Mouse (Mus musculus): ENCODE measurements around the gene Ptgs2. TPM values are rescaled to one million over a fixed set of nuclear protein-coding genes. Genes with fewer than 3 reads are reported as not detected.

Ptgs2 gene
- polyA plus RNA-seq, 1 experiment from 2014 or later, result 0.15 TPM

DNA sequence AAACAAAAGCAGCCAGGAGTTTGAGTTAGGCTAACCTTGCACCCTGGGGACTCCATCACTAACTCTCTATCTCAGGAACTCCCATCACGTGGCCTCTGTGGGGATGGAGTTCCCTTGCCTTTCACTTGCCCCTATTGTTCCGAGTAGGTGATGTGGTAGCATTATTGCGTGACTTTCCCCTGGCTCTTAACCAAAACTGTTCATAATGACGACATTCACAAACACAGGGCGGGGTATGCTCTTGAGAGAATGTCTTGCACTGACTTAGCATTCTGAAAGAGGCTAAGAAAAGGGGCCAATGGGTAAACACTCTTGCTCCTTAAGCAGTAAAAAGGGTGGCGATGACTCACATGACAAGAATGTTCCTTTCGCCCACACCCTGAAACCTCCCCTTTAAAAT lies 15.5 kb downstream of the Ptgs2 start:
- H3K4me3 ChIP-seq, result no peak overlapping the region
- no peaks in the 10 kb centered on the region for H3K27me3 ChIP-seq (replicated peaks)
- H3K4me2 ChIP-seq, result no peak overlapping the region
- ATAC-seq, result no peak
- no peaks in the 10 kb centered on the region for H3K4me1 ChIP-seq
- no peak overlapping the region for H3K27ac ChIP-seq
- 64% methylated on average over 7 of the region's 7 CpGs for WGBS (ENCODE audit: insufficient replicate concordance)
- no peaks in the 10 kb centered on the region for H3K36me3 ChIP-seq
- no peaks in the 10 kb centered on the region for H3K9me3 ChIP-seq (replicated peaks)
- no peak overlapping the region for H3K9ac ChIP-seq

GRCm38 (mm10) chr1:150118352-150118751 lies 18.5 kb downstream of the Ptgs2 start:
- Histone ChIP-seq H3K4me2 (no peak overlapping the region), H3K27me3 (replicated peaks) (no peaks in the 10 kb centered on the region), H3K4me3 (no peak overlapping the region), H3K9me3 (replicated peaks) (no peaks in the 10 kb centered on the region), H3K27ac (no peak overlapping the region), H3K4me1 (no peaks in the 10 kb centered on the region), H3K9ac (no peak overlapping the region), H3K36me3 (no peaks in the 10 kb centered on the region)
- 63% methylated on average over 5 of the region's 5 CpGs for WGBS (ENCODE audit: insufficient replicate concordance)
- ATAC-seq, result no peak

DNA sequence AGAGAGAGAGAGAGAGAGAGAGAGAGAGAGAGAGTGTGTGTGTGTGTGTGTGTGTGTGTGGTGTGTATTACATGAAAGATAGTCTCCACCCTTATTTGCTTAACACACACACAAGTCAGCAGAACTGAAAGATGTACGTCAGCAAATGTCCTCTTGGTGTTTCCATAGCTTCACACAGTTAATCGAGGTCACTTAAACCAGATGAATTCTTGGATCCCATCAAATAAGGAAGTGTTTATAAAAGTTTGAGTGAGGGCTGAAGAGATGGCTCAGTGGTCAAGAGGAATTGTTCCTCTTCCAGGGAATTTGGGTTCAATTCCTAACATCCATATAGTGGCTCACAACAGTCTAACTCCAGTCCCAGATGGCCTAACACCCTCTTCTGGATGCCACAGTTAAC lies 25.7 kb downstream of the Ptgs2 start:
- H3K4me1 ChIP-seq, result no peaks in the 10 kb centered on the region
- H3K4me3 ChIP-seq, result no peak overlapping the region
- H3K27ac ChIP-seq, result no peak overlapping the region
- no peak for ATAC-seq
- no peaks in the 10 kb centered on the region for H3K9me3 ChIP-seq (replicated peaks)
- H3K4me2 ChIP-seq, result no peak overlapping the region
- no peaks in the 10 kb centered on the region for H3K36me3 ChIP-seq
- WGBS (ENCODE audit: insufficient replicate concordance), result 71% methylated on average over 2 of the region's 2 CpGs
- H3K27me3 ChIP-seq (replicated peaks), result no peaks in the 10 kb centered on the region
- no peak overlapping the region for H3K9ac ChIP-seq

DNA sequence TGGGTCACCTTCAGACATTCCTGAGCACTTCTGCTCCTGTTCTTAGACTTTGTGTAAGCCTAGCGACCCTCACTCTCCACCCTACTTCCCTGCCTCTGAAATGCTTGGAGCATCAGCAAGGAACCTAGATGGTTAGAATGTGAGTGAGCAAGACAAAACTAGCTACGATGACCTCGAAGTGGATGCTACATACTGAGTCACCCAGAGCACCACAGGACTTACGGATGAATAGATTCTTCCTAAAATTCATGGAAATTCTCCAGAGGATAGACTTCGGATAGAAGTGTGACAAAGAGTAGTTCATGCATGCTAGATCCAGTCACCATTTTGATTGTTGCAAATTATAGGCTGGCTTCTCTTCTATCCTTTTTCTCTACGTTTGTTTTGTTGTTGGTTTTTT lies 30.2 kb downstream of the Ptgs2 start:
- Histone ChIP-seq H3K9ac (no peak overlapping the region), H3K27me3 (replicated peaks) (no peaks in the 10 kb centered on the region), H3K4me1 (no peaks in the 10 kb centered on the region), H3K9me3 (replicated peaks) (no peaks in the 10 kb centered on the region), H3K36me3 (no peaks in the 10 kb centered on the region), H3K4me2 (no peak overlapping the region), H3K4me3 (no peak overlapping the region), H3K27ac (no peak overlapping the region)
- ATAC-seq, result no peak
- WGBS (ENCODE audit: insufficient replicate concordance), result 70% methylated on average over 6 of the region's 6 CpGs

GRCm38 (mm10) chr1:150130586-150131275 lies 30.9 kb downstream of the Ptgs2 start:
- WGBS (ENCODE audit: insufficient replicate concordance), result 72% methylated on average over 5 of the region's 5 CpGs
- Histone ChIP-seq H3K4me2 (no peak overlapping the region), H3K9ac (no peak overlapping the region), H3K36me3 (no peaks in the 10 kb centered on the region), H3K27me3 (replicated peaks) (no peaks in the 10 kb centered on the region), H3K27ac (no peak overlapping the region), H3K9me3 (replicated peaks) (no peaks in the 10 kb centered on the region), H3K4me3 (no peak overlapping the region), H3K4me1 (no peaks in the 10 kb centered on the region)
- ATAC-seq, result no peak

- no peaks in the 10 kb centered on the region for H3K9me3 ChIP-seq (replicated peaks)
These were observed 35.5 kb downstream of the Ptgs2 start for GRCm38 (mm10) chr1:150135350-150135749.

GRCm38 (mm10) chr1:150139730-150140129 lies 39.9 kb downstream of the Ptgs2 start:
- no peaks in the 10 kb centered on the region for H3K9me3 ChIP-seq (replicated peaks)
- 67% methylated on average over 9 of the region's 9 CpGs for WGBS (ENCODE audit: insufficient replicate concordance)
- no peaks in the 10 kb centered on the region for H3K4me1 ChIP-seq
- H3K27me3 ChIP-seq (replicated peaks), result no peaks in the 10 kb centered on the region
- no peak overlapping the region for H3K27ac ChIP-seq
- H3K4me2 ChIP-seq, result no peak overlapping the region
- H3K4me3 ChIP-seq, result no peak overlapping the region
- no peak overlapping the region for H3K9ac ChIP-seq
- no peak for ATAC-seq
- no peaks in the 10 kb centered on the region for H3K36me3 ChIP-seq

More at GRCm38 (mm10) chr1:150135350-150135749, 35.5 kb downstream of the Ptgs2 start:
- Histone ChIP-seq H3K4me2 (no peak overlapping the region), H3K36me3 (no peaks in the 10 kb centered on the region), H3K27me3 (replicated peaks) (no peaks in the 10 kb centered on the region), H3K9ac (no peak overlapping the region), H3K27ac (no peak overlapping the region), H3K4me1 (no peaks in the 10 kb centered on the region), H3K4me3 (no peak overlapping the region)
- no peak for ATAC-seq

GRCm38 (mm10) chr1:150141939-150142338 lies 42.1 kb downstream of the Ptgs2 start:
- Histone ChIP-seq H3K4me3 (no peak overlapping the region), H3K36me3 (no peaks in the 10 kb centered on the region), H3K9me3 (replicated peaks) (no peaks in the 10 kb centered on the region), H3K4me2 (no peak overlapping the region), H3K4me1 (no peaks in the 10 kb centered on the region), H3K9ac (no peak overlapping the region), H3K27ac (no peak overlapping the region), H3K27me3 (replicated peaks) (no peaks in the 10 kb centered on the region)
- 71% methylated on average over 1 of the region's 1 CpGs for WGBS (ENCODE audit: insufficient replicate concordance)
- ATAC-seq, result no peak

GRCm38 (mm10) chr1:150143578-150143977 lies 43.7 kb downstream of the Ptgs2 start:
- H3K4me1 ChIP-seq, result no peaks in the 10 kb centered on the region
- no peaks in the 10 kb centered on the region for H3K9me3 ChIP-seq (replicated peaks)
- no peak overlapping the region for H3K4me2 ChIP-seq
- no peak overlapping the region for H3K4me3 ChIP-seq
- H3K9ac ChIP-seq, result no peak overlapping the region
- H3K36me3 ChIP-seq, result no peaks in the 10 kb centered on the region
- no peak for ATAC-seq
- WGBS (ENCODE audit: insufficient replicate concordance), result 14% methylated on average over 1 of the region's 1 CpGs
- H3K27ac ChIP-seq, result no peak overlapping the region
- no peaks in the 10 kb centered on the region for H3K27me3 ChIP-seq (replicated peaks)

GRCm38 (mm10) chr1:150145049-150145448 lies 45.2 kb downstream of the Ptgs2 start:
- Histone ChIP-seq H3K36me3 (no peaks in the 10 kb centered on the region), H3K9ac (no peak overlapping the region), H3K9me3 (replicated peaks) (no peaks in the 10 kb centered on the region), H3K4me1 (no peaks in the 10 kb centered on the region), H3K4me3 (no peak overlapping the region), H3K27me3 (replicated peaks) (no peaks in the 10 kb centered on the region), H3K27ac (no peak overlapping the region), H3K4me2 (no peak overlapping the region)
- 69% methylated on average over 8 of the region's 8 CpGs for WGBS (ENCODE audit: insufficient replicate concordance)
- ATAC-seq, result no peak

DNA sequence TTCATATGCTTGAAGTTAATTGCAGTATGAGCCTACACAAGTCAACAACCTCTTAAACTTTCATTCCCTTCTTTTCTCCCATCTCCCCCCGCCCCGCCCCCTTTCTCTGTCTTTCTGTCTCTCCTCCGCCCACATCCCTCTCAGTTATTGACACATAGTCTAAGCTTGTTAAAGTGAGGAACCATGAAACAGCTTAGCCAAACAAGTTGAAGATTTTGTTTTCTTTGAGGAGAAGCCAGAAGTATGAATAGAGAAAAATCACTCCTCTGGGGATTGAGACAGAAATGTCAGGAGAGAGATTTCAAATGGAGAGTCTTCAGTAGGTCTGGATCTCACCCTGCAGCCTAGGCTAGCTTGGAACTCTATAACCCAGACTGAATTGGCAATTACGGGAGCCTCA lies 47.4 kb downstream of the Ptgs2 start:
- Histone ChIP-seq H3K4me1 (no peaks in the 10 kb centered on the region), H3K9me3 (replicated peaks) (no peaks in the 10 kb centered on the region), H3K36me3 (no peaks in the 10 kb centered on the region), H3K27ac (no peak overlapping the region), H3K9ac (no peak overlapping the region), H3K4me2 (no peak overlapping the region), H3K4me3 (no peak overlapping the region), H3K27me3 (replicated peaks) (no peaks in the 10 kb centered on the region)
- whole genome bisulfite sequencing (ENCODE audit: insufficient replicate concordance), result 84% methylated on average over 4 of the region's 4 CpGs
- ATAC-seq, result no peak

DNA sequence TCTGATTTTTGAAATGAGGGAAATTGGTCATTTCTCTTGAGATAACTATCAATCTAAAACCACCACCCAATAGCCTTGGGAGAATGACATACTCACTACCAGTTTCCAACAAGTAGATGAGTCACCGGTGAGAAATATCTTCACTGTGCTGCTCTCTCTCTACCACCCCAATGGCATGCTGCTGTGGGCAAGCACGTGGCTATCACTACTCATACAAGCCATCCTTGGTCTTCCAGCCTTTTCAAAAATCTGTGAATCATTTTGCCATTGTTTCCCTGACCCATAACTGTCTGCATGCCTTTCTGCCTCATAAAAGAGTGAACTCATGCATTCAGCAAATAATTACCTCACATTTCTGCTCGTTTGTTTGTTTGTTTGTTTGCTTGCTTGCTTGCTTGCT lies 51.6 kb downstream of the Ptgs2 start:
- Histone ChIP-seq H3K36me3 (no peaks in the 10 kb centered on the region), H3K27ac (no peak overlapping the region), H3K4me2 (no peak overlapping the region), H3K4me1 (no peaks in the 10 kb centered on the region), H3K4me3 (no peak overlapping the region), H3K9me3 (replicated peaks) (no peaks in the 10 kb centered on the region), H3K27me3 (replicated peaks) (no peaks in the 10 kb centered on the region), H3K9ac (no peak overlapping the region)
- WGBS (ENCODE audit: insufficient replicate concordance), result 57% methylated on average over 3 of the region's 3 CpGs
- no peak for ATAC-seq

Measured in liver, embryonic 12.5 days (tissue).